Mouse (Mus musculus) lung, embryonic 15.5 days (tissue): Measurements from ENCODE around the gene Dusp6. TPM values are rescaled to one million over a fixed set of nuclear protein-coding genes. Genes with fewer than 3 reads are reported as not detected.
A peak's percentile ranks its signal among the peaks of the same experiment; 100 is the strongest.
"Not testable (repeated sequence)": the region's sequence is repeated elsewhere in the genome, so short reads cannot be mapped to it uniquely, and the experiment has no call there.

ENCODE experiments used
- ATAC-seq: fragments of 200-750 bp; cut with Nextera tagmentation; 2 replicates; pipeline ENCODE4 v1.8.0; 2017; ENCODE audit warnings: moderate number of reproducible peaks, borderline replicate concordance; ENCODE audit not compliant: low FRiP score, low TSS enrichment; ENCODE audit errors: extremely low read depth
- H3K27ac ChIP-seq: fragments of 300-500 bp; sonication (generic); 2 replicates; pipeline ENCODE4 v1.5.1; 2015; ENCODE audit warnings: moderate library complexity, mild to moderate bottlenecking, inconsistent platforms
- H3K27me3 ChIP-seq: fragments of 300-500 bp; sonication (generic); 2 replicates; pipeline ENCODE4 v1.6.1; 2015; ENCODE audit warnings: inconsistent platforms
- H3K36me3 ChIP-seq: fragments of 300-500 bp; sonication (generic); 2 replicates; pipeline ENCODE4 v1.6.1; 2015; ENCODE audit warnings: inconsistent platforms
- H3K4me1 ChIP-seq: fragments of 300-500 bp; sonication (generic); 2 replicates; pipeline ENCODE4 v1.6.1; 2015; ENCODE audit warnings: inconsistent platforms
- H3K4me2 ChIP-seq: fragments of 300-500 bp; sonication (generic); 2 replicates; pipeline ENCODE4 v1.6.1; 2015; ENCODE audit warnings: inconsistent platforms, mild to moderate bottlenecking, moderate library complexity
- H3K4me3 ChIP-seq: fragments of 300-500 bp; sonication (generic); 2 replicates; pipeline ENCODE4 v1.5.1; 2015; ENCODE audit warnings: mild to moderate bottlenecking, inconsistent platforms
- H3K9ac ChIP-seq: fragments of 300-500 bp; sonication (generic); 2 replicates; pipeline ENCODE4 v1.6.1; 2015; ENCODE audit warnings: inconsistent platforms
- H3K9me3 ChIP-seq: fragments of 300-500 bp; sonication (generic); 2 replicates; pipeline ENCODE4 v1.6.1; 2016; ENCODE audit warnings: inconsistent platforms
- WGBS: fragments of 180-500 bp; shearing (Covaris S2); methylation state at CpG from one replicate; pipeline ENCODE4 v1.1.7; 2015; 5-methylcytosine and 5-hydroxymethylcytosine counted together
- polyA plus RNA-seq: library from polyadenylated mRNA; unstranded; fragments of >200 nt; fragmentation: Nextera tagmentation; extraction: Ambion mirVana; gene quantifications from 2 replicates; pipeline ENCODE4 v1.2.1, GENCODE M21; 2015

The Dusp6 gene
- 72.1 and 73.6 TPM in 2 replicates for polyA plus RNA-seq

DNA sequence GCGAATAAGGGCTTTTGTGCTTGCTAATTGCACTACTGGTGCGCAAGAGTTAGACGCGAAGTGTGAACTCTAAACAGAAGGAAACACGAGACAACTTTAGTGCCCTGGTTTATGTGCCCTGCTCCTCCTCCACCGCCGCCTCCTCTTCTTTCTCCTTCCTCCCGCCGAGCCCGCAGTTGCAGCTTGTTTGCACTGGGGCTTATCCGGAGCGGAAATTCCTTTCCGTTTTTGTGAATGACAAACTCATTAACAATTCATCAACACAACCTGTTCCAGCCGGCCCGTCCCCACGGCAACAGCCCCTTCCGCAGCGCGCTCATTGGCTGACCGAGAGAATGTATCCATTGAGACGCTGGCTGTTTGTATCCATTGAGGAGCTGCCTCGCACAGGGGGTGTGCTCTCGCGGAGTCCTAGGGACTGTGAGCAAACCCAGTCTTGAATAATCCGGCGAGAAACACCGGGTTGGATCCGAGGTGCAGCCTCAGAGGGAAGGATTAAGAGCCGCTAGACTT, at the start of gene Dusp6:
TSS of gene Dusp6 (plus strand) at position 365 of the 513 bp plus-strand sequence.
- ATAC-seq, result peak; percentile 95
- peak within 1 kb of the TSS; percentile 83 for H3K4me3 ChIP-seq
- H3K36me3 ChIP-seq, result no peaks in the 10 kb centered on the region; the same call in 1 of the 2 replicates
- peak within 1 kb of the TSS; percentile 97 for H3K27ac ChIP-seq
- peak within 1 kb of the TSS; percentile 94 for H3K9ac ChIP-seq
- H3K27me3 ChIP-seq, result no peaks in the 10 kb centered on the region
- H3K9me3 ChIP-seq, result no peaks in the 10 kb centered on the region
- H3K4me2 ChIP-seq, result peak within 1 kb of the TSS; percentile 81
- peaks cover 25% of the 10 kb centered on the region for H3K4me1 ChIP-seq
- WGBS, result 0% methylated on average over 29 of the region's 29 CpGs

DNA sequence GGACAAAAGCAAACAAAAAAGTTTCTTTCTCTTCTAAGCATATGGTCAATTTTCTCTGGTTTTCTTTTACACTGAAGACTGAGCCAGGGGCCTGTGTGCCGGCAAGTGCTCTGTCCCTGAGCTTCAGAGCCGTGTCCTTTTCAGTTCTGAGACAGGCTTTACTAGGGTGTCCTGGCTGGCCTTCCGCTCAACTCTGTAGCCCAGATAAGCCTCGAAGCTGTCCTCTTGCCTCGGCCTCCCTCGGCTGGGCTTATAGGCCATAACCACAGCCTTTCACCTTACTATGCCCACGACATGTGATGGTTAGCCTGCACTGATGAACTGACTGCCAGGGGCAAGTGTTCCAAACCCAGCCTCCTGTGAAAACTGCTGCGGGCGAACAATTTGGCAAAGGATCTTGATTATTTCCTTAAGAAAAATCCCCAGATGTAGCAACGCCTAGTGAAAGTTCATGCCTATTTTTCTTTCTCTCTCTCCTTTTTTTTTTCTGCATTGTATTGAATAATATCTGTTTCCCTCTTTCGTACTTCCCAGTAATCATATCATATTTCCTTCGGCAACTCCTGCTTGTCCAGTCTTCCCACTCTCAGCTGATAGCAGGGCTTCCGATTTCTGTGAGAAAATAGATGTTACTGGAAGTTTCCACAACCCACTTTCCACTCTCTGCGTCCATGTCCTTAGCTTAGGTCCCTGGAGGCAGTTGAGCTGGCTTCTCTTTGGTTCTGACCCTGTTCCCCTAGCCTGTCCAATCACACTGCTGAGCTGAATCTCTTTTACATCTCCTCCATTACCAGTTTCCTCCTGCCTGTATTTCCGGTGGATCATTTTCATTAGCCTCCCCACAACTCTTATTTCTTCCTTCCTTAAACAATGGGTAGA, 48.4 kb upstream of the Dusp6 start:
- no peak overlapping the region for H3K9ac ChIP-seq
- no peaks in the 10 kb centered on the region for H3K36me3 ChIP-seq
- no peak overlapping the region for H3K27ac ChIP-seq
- no peak for ATAC-seq
- H3K4me3 ChIP-seq, result no peak overlapping the region
- WGBS, result 67% methylated on average over 15 of the region's 15 CpGs
- H3K27me3 ChIP-seq, result no peaks in the 10 kb centered on the region
- H3K4me2 ChIP-seq, result no peak overlapping the region
- H3K9me3 ChIP-seq, result no peaks in the 10 kb centered on the region
- H3K4me1 ChIP-seq, result peaks cover 8% of the 10 kb centered on the region; the same call in 1 of the 2 replicates

DNA sequence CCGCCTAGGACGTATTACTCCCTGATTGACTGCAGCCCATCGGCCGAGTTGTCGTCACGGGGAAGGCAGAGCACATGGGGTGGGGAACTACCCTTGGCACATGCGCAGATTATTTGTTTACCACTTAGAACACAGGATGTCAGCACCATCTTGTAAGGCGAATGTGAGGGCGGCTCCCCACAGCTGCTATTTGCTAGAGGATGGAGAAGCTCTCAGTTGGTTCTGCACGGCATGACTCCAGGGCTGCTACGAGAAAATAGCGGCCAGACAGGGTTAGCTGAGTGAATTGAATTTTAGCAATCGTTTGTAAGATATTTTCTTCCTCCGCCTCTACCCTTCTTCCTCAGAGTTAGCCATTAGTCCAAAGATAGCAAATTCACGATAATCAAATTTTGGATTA, 46.5 kb upstream of the Dusp6 start:
- H3K27ac ChIP-seq, H3K4me3 ChIP-seq, H3K9ac ChIP-seq, ATAC-seq, H3K4me2 ChIP-seq, H3K4me1 ChIP-seq, H3K9me3 ChIP-seq, H3K27me3 ChIP-seq, H3K36me3 ChIP-seq: not testable (repeated sequence)
- 85% methylated on average over 15 of the region's 15 CpGs for WGBS

DNA sequence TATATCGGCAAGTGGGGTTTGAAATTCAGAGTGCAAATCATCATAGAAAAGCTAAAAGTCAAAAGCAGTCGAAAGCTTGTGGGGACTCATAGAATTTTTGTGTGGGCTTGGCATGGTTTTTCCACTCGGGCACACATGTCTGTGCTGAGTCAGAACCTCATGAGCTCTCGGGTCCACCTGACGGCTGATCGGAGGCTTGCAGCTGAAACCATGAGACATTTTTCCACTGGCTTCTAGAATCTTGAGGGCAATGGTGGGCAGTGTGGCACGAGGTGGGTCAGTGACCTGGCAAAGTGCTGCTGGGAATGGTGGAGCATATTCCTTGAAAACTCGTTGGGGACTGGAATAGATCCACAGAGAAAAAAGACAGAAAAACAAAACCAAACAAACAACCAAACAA, 41.5 kb upstream of the Dusp6 start:
- Histone ChIP-seq H3K36me3 (no peaks in the 10 kb centered on the region), H3K4me1 (peaks cover 8% of the 10 kb centered on the region), H3K4me3 (no peak overlapping the region), H3K27me3 (no peaks in the 10 kb centered on the region), H3K4me2 (no peak overlapping the region), H3K27ac (no peak overlapping the region), H3K9me3 (no peaks in the 10 kb centered on the region), H3K9ac (no peak overlapping the region)
- WGBS, result 89% methylated on average over 8 of the region's 8 CpGs
- ATAC-seq, result no peak

DNA sequence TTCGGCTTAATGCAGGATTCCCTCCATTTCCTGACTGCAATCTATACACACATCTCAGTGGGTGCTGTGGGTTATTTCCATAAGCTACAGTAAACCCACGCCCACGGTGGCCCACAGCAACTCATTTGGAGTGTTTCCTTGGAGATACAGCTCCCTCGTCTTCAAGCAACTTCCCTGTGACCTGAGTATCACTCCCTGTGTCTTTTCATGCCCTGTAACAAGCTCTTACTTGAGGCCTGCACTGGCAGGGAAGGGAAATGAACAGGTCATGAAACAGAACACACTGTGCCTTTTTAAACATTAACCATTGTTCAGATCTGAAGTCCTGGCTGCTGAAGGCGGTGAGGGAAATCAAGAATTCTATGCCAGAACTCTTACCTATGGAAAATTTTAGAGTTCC, 40.3 kb upstream of the Dusp6 start:
- Histone ChIP-seq H3K9me3 (no peaks in the 10 kb centered on the region), H3K36me3 (no peaks in the 10 kb centered on the region), H3K27me3 (no peaks in the 10 kb centered on the region), H3K4me1 (peaks cover 13% of the 10 kb centered on the region), H3K27ac (peak overlapping the region; percentile 74), H3K4me3 (no peak overlapping the region), H3K9ac (no peak overlapping the region), H3K4me2 (no peak overlapping the region)
- no peak for ATAC-seq
- WGBS, result 62% methylated on average over 5 of the region's 5 CpGs

DNA sequence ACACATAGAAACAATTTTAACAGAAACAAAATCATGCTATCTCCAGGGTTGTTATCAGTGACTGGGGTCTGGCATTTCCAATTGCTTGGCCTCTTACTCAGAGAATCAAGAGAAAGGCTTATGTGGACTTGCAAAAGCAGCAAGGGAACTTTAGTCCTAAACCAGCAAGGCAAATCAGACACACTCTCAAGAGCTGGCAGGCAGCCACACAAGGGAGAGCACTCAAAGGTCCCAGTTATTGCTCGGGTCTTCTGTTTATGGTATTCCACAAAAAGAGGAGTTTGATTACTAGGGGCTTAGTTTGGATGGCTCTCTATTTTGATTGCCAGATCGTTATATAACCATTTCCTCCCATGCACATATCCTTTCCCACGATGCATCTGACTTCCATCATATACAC, 38.8 kb upstream of the Dusp6 start:
- WGBS, result 17% methylated on average over 3 of the region's 3 CpGs
- ATAC-seq, result peak; percentile 44; the same call in 1 of the 2 replicates
- no peak overlapping the region for H3K4me2 ChIP-seq

DNA sequence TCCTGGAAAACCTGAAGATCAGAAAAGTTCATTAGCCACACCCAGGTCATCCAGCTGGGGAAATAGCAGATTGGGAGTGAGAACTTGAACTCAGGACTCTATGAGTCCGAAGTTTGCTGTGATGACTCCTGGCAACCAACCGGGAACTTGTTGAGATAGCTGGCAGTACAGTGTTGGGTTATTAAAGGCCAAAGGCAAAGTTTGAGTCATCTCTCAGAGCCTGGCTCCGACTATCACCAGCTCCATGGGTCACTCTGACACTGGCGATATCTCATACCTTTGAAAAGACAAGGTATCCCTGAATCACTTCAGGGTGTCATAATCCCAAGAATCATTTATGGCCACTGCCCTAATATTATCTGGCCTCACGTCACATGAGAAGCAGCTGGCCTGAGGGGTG, 36.2 kb upstream of the Dusp6 start:
- Histone ChIP-seq H3K4me1 (peaks cover 37% of the 10 kb centered on the region), H3K27me3 (no peaks in the 10 kb centered on the region), H3K4me2 (no peak overlapping the region), H3K9ac (no peak overlapping the region), H3K9me3 (no peaks in the 10 kb centered on the region), H3K36me3 (no peaks in the 10 kb centered on the region), H3K27ac (0 out of 2 replicates have a peak overlapping the region, but pooled peaks have one; percentile 95), H3K4me3 (no peak overlapping the region)
- ATAC-seq, result no peak
- 93% methylated on average over 5 of the region's 5 CpGs for WGBS

More for the DNA sequence above, 38.8 kb upstream of the Dusp6 start:
- H3K27ac ChIP-seq, result 0 out of 2 replicates have a peak overlapping the region, but pooled peaks have one; percentile 9
- no peaks in the 10 kb centered on the region for H3K27me3 ChIP-seq
- H3K4me1 ChIP-seq, result peaks cover 28% of the 10 kb centered on the region
- no peak overlapping the region for H3K9ac ChIP-seq
- H3K4me3 ChIP-seq, result no peak overlapping the region
- H3K9me3 ChIP-seq, result no peaks in the 10 kb centered on the region
- H3K36me3 ChIP-seq, result no peaks in the 10 kb centered on the region

DNA sequence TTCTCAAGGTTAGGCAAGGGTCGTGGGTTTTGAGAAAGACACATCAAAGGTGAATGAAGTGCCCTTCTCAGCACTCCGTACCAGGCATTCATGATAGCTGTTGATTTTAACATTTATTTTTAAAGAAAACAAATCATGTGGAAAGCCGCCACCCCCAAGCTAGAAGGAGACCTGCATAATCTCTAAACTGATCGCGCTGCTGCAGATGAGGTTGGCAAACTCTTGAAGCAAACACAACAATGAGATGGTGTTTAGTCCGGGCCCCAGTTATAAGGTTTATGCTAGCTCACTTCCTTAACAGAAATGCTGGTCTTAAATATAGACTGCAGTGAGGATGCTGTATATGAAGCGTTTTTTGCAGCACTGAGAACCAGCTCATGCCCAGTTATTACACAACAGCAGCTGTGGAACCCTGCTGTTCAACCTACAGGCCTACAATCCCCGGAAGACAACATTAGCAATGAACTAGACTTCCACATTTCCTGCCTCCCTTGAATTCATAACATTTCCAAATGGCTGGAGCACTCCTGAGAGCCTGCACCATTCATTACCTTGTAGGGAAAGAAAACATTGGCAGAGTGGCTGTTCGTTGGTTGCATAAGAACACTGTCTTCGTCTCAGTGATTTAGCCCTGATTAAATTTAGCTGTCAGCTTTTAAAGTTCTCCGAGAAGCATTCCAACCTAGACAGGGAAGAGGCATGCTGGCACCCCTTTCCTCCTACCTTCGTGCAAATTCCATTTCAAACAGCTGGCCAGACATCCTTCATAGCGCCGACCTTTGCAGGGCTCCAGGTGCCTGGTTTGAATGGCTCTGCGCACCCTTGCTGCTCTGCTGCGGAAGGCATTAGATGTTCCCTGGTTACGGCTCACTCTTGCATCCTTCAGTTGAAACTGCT, 34.8 kb upstream of the Dusp6 start:
- Histone ChIP-seq H3K27me3 (no peaks in the 10 kb centered on the region), H3K4me3 (peak overlapping the region; percentile 9; the same call in 1 of the 2 replicates), H3K4me1 (peaks cover 31% of the 10 kb centered on the region), H3K9me3 (no peaks in the 10 kb centered on the region), H3K36me3 (no peaks in the 10 kb centered on the region), H3K27ac (peak overlapping the region; percentile 95), H3K9ac (0 out of 2 replicates have a peak overlapping the region, but pooled peaks have one; percentile 13), H3K4me2 (peak overlapping the region; percentile 43)
- WGBS, result 22% methylated on average over 17 of the region's 17 CpGs
- ATAC-seq, result no peak

DNA sequence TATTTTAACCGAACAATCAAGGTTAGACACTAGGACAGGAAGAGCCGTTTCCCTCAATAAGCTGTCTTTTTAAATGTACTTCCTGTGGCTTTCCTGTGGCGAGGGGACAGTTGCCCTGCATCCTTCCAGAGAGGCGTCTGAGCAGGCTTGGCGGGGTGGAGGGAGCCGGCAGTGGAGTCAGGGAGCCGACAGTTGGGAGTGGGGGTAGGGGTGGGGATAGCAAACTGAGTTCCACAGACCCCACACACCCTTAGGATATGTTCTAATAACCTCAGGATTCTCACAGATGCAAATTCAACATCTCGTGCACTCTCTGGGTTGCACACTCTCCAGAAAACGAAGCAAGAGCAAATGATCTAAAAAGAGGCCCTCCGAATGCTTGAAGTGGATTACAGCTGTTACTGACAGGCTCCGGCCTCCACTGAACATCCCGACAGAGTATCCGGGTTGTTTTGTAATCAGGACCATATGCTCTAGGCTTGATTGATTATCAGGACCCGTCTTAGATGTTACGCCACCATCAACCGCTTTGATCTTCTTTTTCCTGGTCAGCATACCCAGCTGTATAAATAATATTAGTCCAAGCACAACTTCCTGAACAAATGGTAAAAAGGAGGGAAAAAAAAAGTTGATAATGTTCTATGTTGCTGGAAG, 33.9 kb upstream of the Dusp6 start:
- Histone ChIP-seq H3K9ac (0 out of 2 replicates have a peak overlapping the region, but pooled peaks have one; percentile 13), H3K36me3 (no peaks in the 10 kb centered on the region), H3K4me2 (peak overlapping the region; percentile 43), H3K27ac (peak overlapping the region; percentile 95), H3K27me3 (no peaks in the 10 kb centered on the region), H3K9me3 (no peaks in the 10 kb centered on the region), H3K4me3 (peak overlapping the region; percentile 9; the same call in 1 of the 2 replicates), H3K4me1 (peaks cover 31% of the 10 kb centered on the region)
- 8% methylated on average over 16 of the region's 16 CpGs for WGBS
- peak; percentile 90 for ATAC-seq

DNA sequence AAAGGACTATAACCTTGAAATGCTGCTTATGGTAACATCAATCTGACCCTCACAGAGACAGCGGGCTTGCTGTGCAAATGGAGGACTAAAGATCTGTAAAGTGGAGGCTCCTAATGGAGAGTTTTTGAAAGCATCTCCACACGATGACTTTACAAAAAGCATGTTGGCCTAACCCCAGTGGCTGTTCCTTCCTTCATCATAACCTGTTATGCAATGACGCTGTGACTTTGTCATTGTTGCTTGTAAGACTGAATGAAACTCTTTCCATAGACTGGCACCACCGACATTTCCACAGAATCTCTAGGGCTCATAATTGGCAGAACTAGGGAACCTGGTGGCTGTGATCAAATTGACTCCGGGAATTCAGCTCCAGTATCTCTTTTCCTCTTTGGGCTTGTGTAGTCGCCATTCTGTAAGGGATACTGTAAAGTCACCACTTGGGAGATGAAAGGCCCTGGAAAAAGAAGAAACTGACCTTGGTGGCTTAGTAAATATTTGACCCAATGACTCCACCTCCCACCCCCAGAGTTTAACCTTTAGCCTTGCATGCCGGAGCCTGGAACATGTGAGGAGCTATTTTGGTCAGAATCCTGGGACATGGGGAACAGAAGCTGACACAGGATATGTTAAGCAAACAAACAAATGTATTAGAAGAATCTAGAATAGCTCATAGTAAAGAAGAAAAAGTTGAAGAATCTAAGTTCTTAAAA, 30.4 kb upstream of the Dusp6 start:
- Histone ChIP-seq H3K36me3 (no peaks in the 10 kb centered on the region), H3K27me3 (no peaks in the 10 kb centered on the region), H3K9ac (no peak overlapping the region), H3K9me3 (no peaks in the 10 kb centered on the region), H3K27ac (no peak overlapping the region), H3K4me2 (no peak overlapping the region), H3K4me3 (no peak overlapping the region), H3K4me1 (peaks cover 27% of the 10 kb centered on the region)
- no peak for ATAC-seq
- 57% methylated on average over 7 of the region's 7 CpGs for WGBS

DNA sequence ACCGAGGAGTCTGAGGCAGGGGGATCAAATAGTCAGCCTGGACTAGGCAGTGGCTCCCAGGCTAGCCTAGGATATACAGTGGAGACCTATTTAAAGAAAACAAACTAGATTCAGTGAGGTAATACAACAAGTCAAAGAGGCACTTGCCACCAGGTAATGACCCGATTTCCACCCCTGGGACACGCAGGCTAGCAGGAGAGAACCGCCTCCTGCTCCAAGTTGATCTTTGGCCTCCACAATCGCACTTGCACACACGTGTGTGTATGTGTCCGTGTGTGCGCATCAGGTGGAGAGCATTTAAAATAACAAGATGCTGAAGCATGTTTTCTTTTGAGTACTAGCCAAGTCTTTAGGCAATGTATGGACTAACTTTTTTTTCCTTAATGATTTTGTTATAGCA, 28.7 kb upstream of the Dusp6 start:
- H3K4me3 ChIP-seq, result no peak overlapping the region
- WGBS, result 92% methylated on average over 8 of the region's 8 CpGs
- ATAC-seq, result no peak
- peaks cover 10% of the 10 kb centered on the region for H3K4me1 ChIP-seq
- no peak overlapping the region for H3K27ac ChIP-seq
- no peak overlapping the region for H3K4me2 ChIP-seq
- H3K9ac ChIP-seq, result no peak overlapping the region
- no peaks in the 10 kb centered on the region for H3K36me3 ChIP-seq
- H3K27me3 ChIP-seq, result no peaks in the 10 kb centered on the region
- no peaks in the 10 kb centered on the region for H3K9me3 ChIP-seq
